Mouse (Mus musculus) midbrain, embryonic 12.5 days (tissue): Measurements from ENCODE around the gene Pphln1. TPM values are rescaled to one million over a fixed set of nuclear protein-coding genes. Genes with fewer than 3 reads are reported as not detected.

Source experiments
- ATAC-seq: fragments of 200-750 bp; cut with Nextera tagmentation; 2 replicates; pipeline ENCODE4 v1.8.0; 2017; ENCODE audit warnings: low read depth, moderate TSS enrichment, moderate library complexity; ENCODE audit not compliant: low FRiP score
- H3K27ac ChIP-seq: fragments of 300-500 bp; sonication (generic); replicated peaks from 2 replicates; pipeline ENCODE4 v1.5.1; 2016; ENCODE audit warnings: mild to moderate bottlenecking
- H3K27me3 ChIP-seq: fragments of 300-500 bp; sonication (generic); 2 replicates; pipeline ENCODE4 v1.6.1; 2016; ENCODE audit warnings: mild to moderate bottlenecking
- H3K36me3 ChIP-seq: fragments of 300-500 bp; sonication (generic); 2 replicates; pipeline ENCODE4 v1.6.1; 2016
- H3K4me1 ChIP-seq: fragments of 300-500 bp; sonication (generic); 2 replicates; pipeline ENCODE4 v1.6.1; 2016
- H3K4me2 ChIP-seq: fragments of 300-500 bp; sonication (generic); replicated peaks from 2 replicates; pipeline ENCODE4 v1.6.1; 2016; ENCODE audit warnings: mild to moderate bottlenecking, moderate library complexity
- H3K4me3 ChIP-seq: fragments of 300-500 bp; sonication (generic); 2 replicates; pipeline ENCODE4 v1.5.1; 2016; ENCODE audit warnings: mild to moderate bottlenecking
- H3K9ac ChIP-seq: fragments of 300-500 bp; sonication (generic); replicated peaks from 2 replicates; pipeline ENCODE4 v1.6.1; 2016; ENCODE audit warnings: mild to moderate bottlenecking, moderate library complexity
- H3K9me3 ChIP-seq: fragments of 300-500 bp; sonication (generic); 2 replicates; pipeline ENCODE4 v1.6.1; 2016; ENCODE audit warnings: mild to moderate bottlenecking
- WGBS: fragments of 180-500 bp; shearing (Covaris S2); methylation state at CpG from one replicate; pipeline ENCODE4 v1.1.7; 2016; 5-methylcytosine and 5-hydroxymethylcytosine counted together
- polyA plus RNA-seq: library from polyadenylated mRNA; unstranded; fragments of >200 nt; fragmentation: Nextera tagmentation; extraction: Ambion mirVana; gene quantifications from 2 replicates; pipeline ENCODE4 v1.2.1, GENCODE M21; 2016

The Pphln1 gene
- polyA plus RNA-seq, 1 experiment from 2014 or later, result 87.5 TPM

DNA sequence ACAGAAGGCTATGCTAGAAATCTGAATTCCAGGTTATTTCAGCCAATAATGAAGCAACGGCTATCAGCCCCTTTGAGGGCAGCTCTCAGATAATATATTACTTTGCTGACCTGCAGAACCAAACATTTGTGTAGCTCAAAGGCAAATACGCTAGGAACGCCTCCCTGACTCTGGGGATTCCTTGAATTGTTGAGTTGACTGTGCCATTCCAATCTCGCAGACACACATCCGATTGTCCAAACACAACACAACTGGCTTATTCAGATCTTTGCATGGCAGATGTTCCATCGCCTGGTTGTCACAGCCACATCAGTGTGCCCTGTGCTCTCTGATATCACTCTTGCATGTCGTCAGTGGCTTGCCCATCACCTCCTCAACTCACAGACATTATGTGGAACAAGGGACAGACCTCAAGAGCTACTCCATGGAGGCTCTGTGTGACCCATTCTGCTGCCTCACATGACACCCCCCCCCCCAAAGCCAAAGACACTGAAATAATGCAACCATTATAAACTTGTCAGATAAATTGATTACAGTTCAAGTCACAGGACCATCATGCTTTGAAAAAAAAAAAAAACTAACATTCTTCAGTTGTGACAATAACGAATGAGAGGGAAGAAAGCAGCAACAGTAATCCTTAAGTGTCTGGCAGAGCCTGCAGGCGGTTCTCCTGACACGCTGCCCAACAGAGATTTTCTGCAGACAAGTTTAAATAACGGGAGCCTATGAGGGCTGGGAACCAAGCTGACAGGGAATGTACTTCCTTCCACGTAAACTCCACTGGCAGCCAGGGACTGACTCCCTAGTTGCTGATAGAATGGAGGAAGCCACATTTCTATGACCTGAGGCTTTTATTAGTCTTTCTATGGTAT is 131.9 kb downstream of the Pphln1 start:
- H3K4me2 ChIP-seq, result no peak overlapping the region

DNA sequence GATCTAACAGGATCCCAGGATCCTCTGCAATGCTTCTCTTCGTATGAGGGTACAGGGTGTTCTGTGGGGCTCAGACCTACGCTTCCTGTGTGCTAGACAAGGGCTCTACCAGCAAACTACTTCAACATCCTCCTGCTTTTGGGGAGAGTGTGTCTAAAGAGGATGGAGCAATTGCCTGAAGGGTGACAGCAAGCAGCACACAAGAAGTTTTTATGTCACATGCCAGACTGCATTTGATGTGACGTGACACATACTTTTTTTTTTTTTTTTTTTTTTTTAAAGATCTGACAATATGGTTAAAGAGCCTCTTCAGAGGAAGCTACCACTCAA is 132.5 kb downstream of the Pphln1 start:
- Histone ChIP-seq H3K9me3 (no peaks in the 10 kb centered on the region), H3K4me1 (0 out of 2 replicates have a peak, but pooled peaks cover 2% of the 10 kb centered on the region), H3K27me3 (no peaks in the 10 kb centered on the region), H3K4me3 (no peak overlapping the region), H3K36me3 (no peaks in the 10 kb centered on the region), H3K27ac (no peak overlapping the region), H3K4me2 (no peak overlapping the region), H3K9ac (no peak overlapping the region)
- ATAC-seq, result no peak
- 91% methylated on average over 3 of the region's 3 CpGs for WGBS

More for the DNA sequence above, 131.9 kb downstream of the Pphln1 start:
- Histone ChIP-seq H3K9me3 (no peaks in the 10 kb centered on the region), H3K4me1 (0 out of 2 replicates have a peak, but pooled peaks cover 2% of the 10 kb centered on the region), H3K36me3 (no peaks in the 10 kb centered on the region), H3K9ac (no peak overlapping the region), H3K4me3 (no peak overlapping the region), H3K27ac (no peak overlapping the region), H3K27me3 (no peaks in the 10 kb centered on the region)
- ATAC-seq, result no peak
- WGBS, result 63% methylated on average over 12 of the region's 12 CpGs

DNA sequence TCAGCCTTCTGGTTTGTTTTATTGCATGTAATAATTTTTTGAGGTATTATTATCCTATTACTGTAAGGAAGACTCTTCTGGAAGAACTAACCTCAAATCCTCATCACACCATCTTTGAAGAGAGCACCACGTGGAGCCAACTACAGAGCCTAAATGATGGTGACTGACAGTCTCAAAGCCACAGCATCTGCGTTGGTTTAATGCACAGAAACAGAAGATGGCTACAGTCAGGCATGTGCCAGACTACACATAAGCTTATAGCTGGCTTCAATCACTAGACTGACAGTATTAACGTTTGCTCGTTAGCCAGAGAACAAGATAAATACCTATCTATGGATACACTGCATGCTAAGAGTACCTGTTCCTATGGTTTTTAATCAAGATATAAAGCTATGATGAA is 138.0 kb downstream of the Pphln1 start:
- 90% methylated on average over 4 of the region's 4 CpGs for WGBS
- no peak overlapping the region for H3K4me2 ChIP-seq
- no peaks in the 10 kb centered on the region for H3K36me3 ChIP-seq
- no peak overlapping the region for H3K4me3 ChIP-seq
- no peak overlapping the region for H3K9ac ChIP-seq
- no peaks in the 10 kb centered on the region for H3K27me3 ChIP-seq
- no peak overlapping the region for H3K27ac ChIP-seq
- no peaks in the 10 kb centered on the region for H3K9me3 ChIP-seq
- ATAC-seq, result no peak
- no peaks in the 10 kb centered on the region for H3K4me1 ChIP-seq

GRCm38 (mm10) chr15:93537745-93538144 is 139.6 kb downstream of the Pphln1 start:
- no peak overlapping the region for H3K27ac ChIP-seq
- H3K9ac ChIP-seq, result no peak overlapping the region
- H3K4me1 ChIP-seq, result no peaks in the 10 kb centered on the region
- no peak for ATAC-seq
- H3K27me3 ChIP-seq, result no peaks in the 10 kb centered on the region
- 87% methylated on average over 7 of the region's 7 CpGs for WGBS
- no peaks in the 10 kb centered on the region for H3K36me3 ChIP-seq
- H3K4me2 ChIP-seq, result no peak overlapping the region
- H3K4me3 ChIP-seq, result no peak overlapping the region
- H3K9me3 ChIP-seq, result no peaks in the 10 kb centered on the region

DNA sequence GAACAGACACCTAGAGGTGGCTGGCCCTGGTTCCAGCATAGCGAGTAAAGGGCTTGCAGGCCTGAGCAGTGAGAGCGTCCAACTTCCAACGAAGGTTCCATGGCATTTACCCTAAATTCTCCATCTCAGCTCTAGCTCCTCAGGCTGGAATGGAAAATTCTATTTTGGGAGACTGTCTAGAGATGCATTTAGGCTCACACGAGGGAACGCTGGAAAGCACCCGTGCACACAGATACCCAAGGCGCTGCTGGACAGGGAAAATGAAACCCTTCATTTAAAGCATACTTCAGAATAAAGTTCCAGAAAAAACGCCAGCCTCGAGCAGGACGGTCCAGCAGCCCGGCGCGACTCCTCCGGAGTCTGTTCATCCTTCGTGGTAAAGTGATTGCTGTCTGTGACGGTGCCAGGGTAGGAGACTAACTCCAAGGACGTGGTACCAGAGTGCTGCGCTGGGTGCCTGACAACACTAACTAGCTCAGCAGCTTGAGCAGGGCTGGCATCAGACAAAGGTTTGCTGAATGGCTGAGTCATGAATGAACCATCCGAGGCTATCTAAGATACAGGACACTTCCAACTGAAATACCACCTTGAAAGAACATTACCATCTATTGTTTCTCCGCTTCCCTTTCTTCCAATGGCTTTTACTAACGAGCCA is 140.5 kb downstream of the Pphln1 start:
- no peak overlapping the region for H3K27ac ChIP-seq
- H3K4me3 ChIP-seq, result no peak overlapping the region
- H3K36me3 ChIP-seq, result no peaks in the 10 kb centered on the region
- no peaks in the 10 kb centered on the region for H3K9me3 ChIP-seq
- 88% methylated on average over 21 of the region's 21 CpGs for WGBS
- H3K9ac ChIP-seq, result no peak overlapping the region
- H3K4me2 ChIP-seq, result no peak overlapping the region
- ATAC-seq, result no peak
- H3K27me3 ChIP-seq, result no peaks in the 10 kb centered on the region
- no peaks in the 10 kb centered on the region for H3K4me1 ChIP-seq

GRCm38 (mm10) chr15:93539415-93539814 is 141.3 kb downstream of the Pphln1 start:
- ATAC-seq, result no peak
- Histone ChIP-seq H3K27me3 (no peaks in the 10 kb centered on the region), H3K9ac (no peak overlapping the region), H3K36me3 (no peaks in the 10 kb centered on the region), H3K9me3 (no peaks in the 10 kb centered on the region), H3K4me2 (no peak overlapping the region), H3K27ac (no peak overlapping the region), H3K4me3 (no peak overlapping the region), H3K4me1 (no peaks in the 10 kb centered on the region)
- 71% methylated on average over 3 of the region's 3 CpGs for WGBS

Other genes starting within 250 kb of the Pphln1 start
- 16.6 and 17.1 TPM in 2 replicates for gene Gxylt1, start 123.2 kb upstream of the Pphln1 start, polyA plus RNA-seq
- gene Yaf2, start 61.4 kb upstream of the Pphln1 start, polyA plus RNA-seq, result 95.7 and 98.0 TPM in 2 replicates
- gene Zcrb1, start within 50 bp of the Pphln1 start, polyA plus RNA-seq, result 172 and 180 TPM in 2 replicates
- 12.8 and 16.9 TPM in 2 replicates for gene Prickle1, start 197.5 kb downstream of the Pphln1 start, polyA plus RNA-seq